Mouse (Mus musculus) megakaryocyte-erythroid progenitor cell, adult 5-6 weeks (primary cell): ENCODE measurements around the gene Cdyl. TPM values are rescaled to one million over a fixed set of nuclear protein-coding genes. Genes with fewer than 3 reads are reported as not detected.

Experiments used
- ATAC-seq: replicated peaks from 2 replicates; pipeline ENCODE4 v1.8.0; 2016; ENCODE audit warnings: mild to moderate bottlenecking, inconsistent platforms; ENCODE audit not compliant: severe bottlenecking, poor library complexity, low FRiP score, low TSS enrichment
- total RNA-seq, 2 experiments: library from RNA; stranded (forward) in 1 of 2; stranded (reverse) in 1 of 2; fragments of 200-1000, 215-1000 nt in 1 of 2; fragments of >200 nt in 1 of 2; fragmentation: Nextera tagmentation in 1 of 2; gene quantifications; 2 replicates each; pipeline ENCODE4 v1.2.3; 2014 to 2017

Cdyl gene
- total RNA-seq, 2 experiments from 2014 or later: 20.3 to 25.9 TPM

GRCm38 (mm10) chr13:35755002-35755401, 95.4 kb downstream of the Cdyl start:
- no peak for ATAC-seq

GRCm38 (mm10) chr13:35755655-35756283, 96.1 kb downstream of the Cdyl start:
- ATAC-seq: peak; percentile 53

GRCm38 (mm10) chr13:35756393-35757338, 97.0 kb downstream of the Cdyl start:
- ATAC-seq: peak; percentile 71

GRCm38 (mm10) chr13:35760372-35760771, 100.7 kb downstream of the Cdyl start:
- no peak for ATAC-seq

GRCm38 (mm10) chr13:35764559-35764958, 104.9 kb downstream of the Cdyl start:
- no peak for ATAC-seq

- ATAC-seq: no peak
These were observed 106.2 kb downstream of the Cdyl start for GRCm38 (mm10) chr13:35765817-35766216.

- ATAC-seq: no peak
These were observed 110.0 kb downstream of the Cdyl start for GRCm38 (mm10) chr13:35769673-35770072.

- ATAC-seq: no peak
These were observed 110.8 kb downstream of the Cdyl start for GRCm38 (mm10) chr13:35770421-35770820.

- peak; percentile 54 for ATAC-seq
These were observed 112.3 kb downstream of the Cdyl start for GRCm38 (mm10) chr13:35771968-35772382.

- peak; percentile 57; the same call in 1 of the 2 replicates for ATAC-seq
These were observed 114.1 kb downstream of the Cdyl start for GRCm38 (mm10) chr13:35773763-35774162.

GRCm38 (mm10) chr13:35776123-35776522, 116.5 kb downstream of the Cdyl start:
- ATAC-seq: no peak

- ATAC-seq: no peak
These were observed 121.1 kb downstream of the Cdyl start for GRCm38 (mm10) chr13:35780714-35781113.

GRCm38 (mm10) chr13:35781755-35782154, 122.1 kb downstream of the Cdyl start:
- no peak for ATAC-seq

- ATAC-seq: peak; percentile 87
These were observed 123.3 kb downstream of the Cdyl start for GRCm38 (mm10) chr13:35782949-35783348.

GRCm38 (mm10) chr13:35783576-35783975, 123.9 kb downstream of the Cdyl start:
- no peak for ATAC-seq

GRCm38 (mm10) chr13:35784281-35784680, 124.6 kb downstream of the Cdyl start:
- no peak for ATAC-seq

- ATAC-seq: no peak
These were observed 125.8 kb downstream of the Cdyl start for GRCm38 (mm10) chr13:35785330-35785939.

GRCm38 (mm10) chr13:35786726-35787399, 127.2 kb downstream of the Cdyl start:
- peak; percentile 48 for ATAC-seq

GRCm38 (mm10) chr13:35789577-35789976, 129.9 kb downstream of the Cdyl start:
- no peak for ATAC-seq

- ATAC-seq: no peak
These were observed 130.8 kb downstream of the Cdyl start for GRCm38 (mm10) chr13:35790431-35790830.
